Mouse (Mus musculus) stomach, embryonic 16.5 days (tissue): ENCODE results near the gene Olfr492. TPM values are rescaled to one million over a fixed set of nuclear protein-coding genes. Genes with fewer than 3 reads are reported as not detected.

ENCODE experiments used
- ATAC-seq: fragments of 200-750 bp; cut with Nextera tagmentation; 2 replicates; pipeline ENCODE4 v1.8.0; 2017; ENCODE audit warnings: moderate number of reproducible peaks, moderate TSS enrichment; ENCODE audit not compliant: insufficient read depth, low FRiP score
- H3K27ac ChIP-seq: fragments of 300-500 bp; sonication (generic); 2 replicates; pipeline ENCODE4 v1.5.1; 2014; ENCODE audit warnings: low read length
- H3K27me3 ChIP-seq: fragments of 300-500 bp; sonication (generic); 2 replicates; pipeline ENCODE4 v1.6.1; 2014; ENCODE audit warnings: low read length, control low read depth, mixed read lengths; ENCODE audit not compliant: control insufficient read depth, insufficient read depth
- H3K36me3 ChIP-seq: fragments of 300-500 bp; sonication (generic); 2 replicates; pipeline ENCODE4 v1.6.1; 2014; ENCODE audit warnings: low read length; ENCODE audit not compliant: control insufficient read depth, insufficient read depth
- H3K4me1 ChIP-seq: fragments of 300-500 bp; sonication (generic); 2 replicates; pipeline ENCODE4 v1.6.1; 2014; ENCODE audit warnings: low read length, control low read depth, mixed read lengths; ENCODE audit not compliant: control insufficient read depth, insufficient read depth
- H3K4me2 ChIP-seq: fragments of 300-500 bp; sonication (generic); 2 replicates; pipeline ENCODE4 v1.6.1; 2014; ENCODE audit warnings: low read depth, low read length, mixed read lengths
- H3K4me3 ChIP-seq: fragments of 300-500 bp; sonication (generic); replicated peaks from 2 replicates; pipeline ENCODE4 v1.5.1; 2014; ENCODE audit warnings: mild to moderate bottlenecking, low read length
- H3K9ac ChIP-seq: fragments of 300-500 bp; sonication (generic); 2 replicates; pipeline ENCODE4 v1.6.1; 2014; ENCODE audit warnings: low read length
- H3K9me3 ChIP-seq: fragments of 300-500 bp; sonication (generic); replicated peaks from 2 replicates; pipeline ENCODE4 v1.6.1; 2016; ENCODE audit warnings: low read length, control low read depth; ENCODE audit not compliant: control insufficient read depth
- WGBS: fragments of 180-500 bp; shearing (Covaris S2); extraction: QIAGEN DNeasy Blood & Tissue Kit; methylation state at CpG from one replicate; pipeline ENCODE4 v1.1.7; 2014; 5-methylcytosine and 5-hydroxymethylcytosine counted together
- polyA plus RNA-seq: library from polyadenylated mRNA; unstranded; fragments of >200 nt; fragmentation: Nextera tagmentation; extraction: Ambion mirVana; gene quantifications from 2 replicates; pipeline ENCODE4 v1.2.1, GENCODE M21; 2015

Olfr492 gene
- polyA plus RNA-seq = not detected in 2 replicates

DNA sequence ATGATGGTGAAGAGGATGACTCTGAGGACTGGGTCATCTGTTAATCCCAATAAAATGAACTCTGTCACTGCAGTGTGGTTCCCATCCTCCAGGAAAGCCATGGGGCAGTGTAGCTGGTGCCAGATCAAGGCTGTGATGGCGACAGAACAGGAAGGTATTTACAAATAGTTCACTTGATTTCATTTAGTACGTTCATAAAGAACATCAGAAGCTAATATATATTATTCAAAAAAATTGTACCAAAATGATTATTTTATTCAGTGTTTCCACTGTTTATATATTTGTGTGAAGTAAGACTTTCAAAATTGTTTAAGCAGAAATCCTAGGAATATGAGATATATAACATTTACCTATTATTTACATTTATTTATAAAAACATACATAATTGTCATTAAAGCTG, at the start of gene Olfr492:
Gene Olfr492, minus strand, starts transcription at position 101 of the 400 bp plus-strand sequence.
- no peaks in the 10 kb centered on the region for H3K27me3 ChIP-seq
- no peaks in the 10 kb centered on the region for H3K36me3 ChIP-seq
- H3K4me3 ChIP-seq = no peak within 1 kb of the TSS
- ATAC-seq = no peak
- H3K9me3 ChIP-seq = no peaks in the 10 kb centered on the region
- 82% methylated on average over 2 of the region's 2 CpGs for WGBS
- H3K4me2 ChIP-seq = no peak within 1 kb of the TSS
- H3K9ac ChIP-seq = no peak within 1 kb of the TSS
- H3K4me1 ChIP-seq = no peaks in the 10 kb centered on the region
- H3K27ac ChIP-seq = no peak within 1 kb of the TSS

GRCm38 (mm10) chr7:108365035-108365434, 41.6 kb upstream of the Olfr492 start, which contains the start of gene Olfr494:
TSS of gene Olfr494 (plus strand) at chr7:108365335.
- ATAC-seq = no peak
- Histone ChIP-seq H3K27ac (no peak within 1 kb of the TSS), H3K4me3 (no peak within 1 kb of the TSS), H3K4me1 (no peaks in the 10 kb centered on the region), H3K27me3 (no peaks in the 10 kb centered on the region), H3K9ac (no peak within 1 kb of the TSS), H3K9me3 (no peaks in the 10 kb centered on the region), H3K36me3 (no peaks in the 10 kb centered on the region), H3K4me2 (no peak within 1 kb of the TSS)
- 77% methylated on average over 3 of the region's 3 CpGs for WGBS

DNA sequence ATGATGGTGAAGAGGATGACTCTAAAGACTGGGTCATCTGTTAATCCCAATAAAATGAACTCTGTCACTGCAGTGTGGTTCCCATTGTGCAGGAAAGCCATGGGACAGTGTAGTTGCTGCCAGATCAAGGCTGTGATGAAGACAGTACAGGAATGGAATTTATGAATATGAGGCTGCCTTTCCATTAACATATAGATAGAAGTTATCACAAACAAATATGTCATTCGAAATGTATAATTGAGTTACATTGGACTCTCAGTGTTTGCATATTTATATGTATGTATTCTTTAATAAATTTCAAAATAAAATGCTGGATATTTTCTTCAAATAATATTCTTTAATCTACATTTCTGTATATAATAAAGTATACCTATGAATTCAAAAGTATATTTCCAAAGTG, 23.4 kb upstream of the Olfr492 start, which contains the start of gene Olfr493:
Gene Olfr493, minus strand, starts transcription at position 101 of the 400 bp plus-strand sequence.
- H3K4me2 ChIP-seq = no peak within 1 kb of the TSS
- H3K27ac ChIP-seq = no peak within 1 kb of the TSS
- no peak within 1 kb of the TSS for H3K4me3 ChIP-seq
- no peaks in the 10 kb centered on the region for H3K36me3 ChIP-seq
- ATAC-seq = no peak
- WGBS = 63% methylated on average over 1 of the region's 1 CpGs
- H3K9me3 ChIP-seq = no peaks in the 10 kb centered on the region
- no peak within 1 kb of the TSS for H3K9ac ChIP-seq
- H3K27me3 ChIP-seq = no peaks in the 10 kb centered on the region
- H3K4me1 ChIP-seq = no peaks in the 10 kb centered on the region

DNA sequence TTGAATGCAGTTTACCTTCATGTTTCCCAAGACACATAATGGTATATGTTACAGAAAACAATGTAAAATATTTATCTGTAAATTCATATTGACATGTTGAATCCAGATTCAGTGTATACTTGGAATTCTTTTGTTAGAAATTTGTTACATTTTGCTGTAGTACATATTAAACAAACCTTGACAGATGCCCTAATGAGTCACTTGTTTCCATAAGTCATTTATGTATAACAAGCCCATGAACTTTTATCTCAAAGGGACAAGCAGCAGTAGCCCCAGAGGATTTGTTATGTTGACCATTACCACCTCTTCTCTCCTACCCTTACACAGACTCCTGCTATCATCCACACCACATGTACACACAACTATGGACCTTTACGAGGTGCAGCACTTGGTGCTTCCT, 10.3 kb downstream of the Olfr492 start, which contains the start of gene Olfr491:
Gene Olfr491, plus strand, starts transcription at position 301 of the 400 bp plus-strand sequence.
- no peaks in the 10 kb centered on the region for H3K36me3 ChIP-seq
- no peak within 1 kb of the TSS for H3K27ac ChIP-seq
- no peaks in the 10 kb centered on the region for H3K4me1 ChIP-seq
- H3K9me3 ChIP-seq = no peaks in the 10 kb centered on the region
- no peak within 1 kb of the TSS for H3K4me2 ChIP-seq
- H3K4me3 ChIP-seq = no peak within 1 kb of the TSS
- 50% methylated on average over 1 of the region's 1 CpGs for WGBS
- no peaks in the 10 kb centered on the region for H3K27me3 ChIP-seq
- no peak within 1 kb of the TSS for H3K9ac ChIP-seq
- ATAC-seq = no peak

- ATAC-seq = no peak
- H3K9ac ChIP-seq = no peak within 1 kb of the TSS
- no peaks in the 10 kb centered on the region for H3K4me1 ChIP-seq
- H3K27me3 ChIP-seq = no peaks in the 10 kb centered on the region
- no peaks in the 10 kb centered on the region for H3K9me3 ChIP-seq
- H3K36me3 ChIP-seq = no peaks in the 10 kb centered on the region
- H3K4me3 ChIP-seq = no peak within 1 kb of the TSS
- H3K4me2 ChIP-seq = no peak within 1 kb of the TSS
- no peak within 1 kb of the TSS for H3K27ac ChIP-seq
Measured at GRCm38 (mm10) chr7:108288834-108289233, 34.6 kb downstream of the Olfr492 start, which contains the start of gene Olfr490. TSS of gene Olfr490 (minus strand) at chr7:108288934.

Other genes with a start within 250 kb of the Olfr492 start
- gene Olfr481, start 243.8 kb downstream of the Olfr492 start, polyA plus RNA-seq = not detected in 2 replicates
- 0.18 and 0.24 TPM in 2 replicates for gene Olfr482, start 226.1 kb downstream of the Olfr492 start, polyA plus RNA-seq
- not detected in 2 replicates for gene Olfr483, start 222.8 kb downstream of the Olfr492 start, polyA plus RNA-seq
- not detected in 2 replicates for gene Olfr484, start 196.2 kb downstream of the Olfr492 start, polyA plus RNA-seq
- not detected in 2 replicates for gene Olfr485, start 163.8 kb downstream of the Olfr492 start, polyA plus RNA-seq
- not detected in 2 replicates for gene Olfr486, start 150.9 kb downstream of the Olfr492 start, polyA plus RNA-seq
- not detected in 2 replicates for gene Olfr487, start 109.0 kb downstream of the Olfr492 start, polyA plus RNA-seq
- gene Olfr488, start 65.3 kb downstream of the Olfr492 start, polyA plus RNA-seq = not detected in 2 replicates
- not detected in 2 replicates for gene Olfr490, start 34.7 kb downstream of the Olfr492 start, polyA plus RNA-seq
- not detected in 2 replicates for gene Olfr491, start 10.2 kb downstream of the Olfr492 start, polyA plus RNA-seq
- not detected in 2 replicates for gene Olfr493, start 23.3 kb upstream of the Olfr492 start, polyA plus RNA-seq
- gene Olfr494, start 41.7 kb upstream of the Olfr492 start, polyA plus RNA-seq = not detected in 2 replicates
- gene Olfr495, start 69.5 kb upstream of the Olfr492 start, polyA plus RNA-seq = not detected in 2 replicates
- gene Olfr497, start 96.7 kb upstream of the Olfr492 start, polyA plus RNA-seq = not detected in 2 replicates
- gene Olfr498, start 141.7 kb upstream of the Olfr492 start, polyA plus RNA-seq = not detected in 2 replicates
- not detected in 2 replicates for gene Olfr502, start 201.4 kb upstream of the Olfr492 start, polyA plus RNA-seq
- gene Olfr503, start 220.9 kb upstream of the Olfr492 start, polyA plus RNA-seq = not detected in 2 replicates
- not detected in 2 replicates for gene Olfr504, start 242.1 kb upstream of the Olfr492 start, polyA plus RNA-seq